Mouse (Mus musculus): ENCODE results near the gene Elovl3. TPM values are rescaled to one million over a fixed set of nuclear protein-coding genes. Genes with fewer than 3 reads are reported as not detected.

Gene Elovl3
- polyA plus RNA-seq, 1 experiment = 0.37 TPM

GRCm38 (mm10) chr19:46110214-46110613, 21.5 kb upstream of the Elovl3 start:
- no peak overlapping the region for H3ac ChIP-seq (ENCODE audit: control insufficient read depth, insufficient read length, low read depth)
- H3K4me3 ChIP-seq (ENCODE audit: insufficient read depth, poor library complexity, severe bottlenecking) = no peak overlapping the region
- peaks cover 9% of the 10 kb centered on the region for H3K27me3 ChIP-seq (ENCODE audit: control insufficient read depth, insufficient read depth, insufficient read length)
- TF ChIP-seq CEBPB (IDR thresholded peaks at IDR 0.05; ENCODE audit: low read depth) (no peak), USF1 (IDR thresholded peaks at IDR 0.05; ENCODE audit: low read depth) (no peak), FOSL1 (IDR thresholded peaks at IDR 0.05; ENCODE audit: insufficient read depth, low read length, poor library complexity, severe bottlenecking) (no peak), MYOD1 (IDR thresholded peaks at IDR 0.05; ENCODE audit: control insufficient read depth, insufficient read length, low read depth) (no peak), MAX (IDR thresholded peaks at IDR 0.05) (no peak), CTCF (IDR thresholded peaks at IDR 0.05; ENCODE audit: control insufficient read depth, insufficient read depth, insufficient read length) (no peak), MYOG (IDR thresholded peaks at IDR 0.05; ENCODE audit: control insufficient read depth, extremely low read depth, insufficient read length) (no peak)
- no peaks in the 10 kb centered on the region for H3K79me2 ChIP-seq (ENCODE audit: control insufficient read depth, insufficient read depth)
- H3K36me3 ChIP-seq (ENCODE audit: control insufficient read depth, insufficient read depth) = no peaks in the 10 kb centered on the region
- no peaks in the 10 kb centered on the region for H3K79me3 ChIP-seq (ENCODE audit: low read depth)

- H3K36me3 ChIP-seq (ENCODE audit: control insufficient read depth, insufficient read depth) = no peaks in the 10 kb centered on the region
- no peak for TF ChIP-seq CTCF (IDR thresholded peaks at IDR 0.05; ENCODE audit: control insufficient read depth, insufficient read depth, insufficient read length)
- TF ChIP-seq MYOG (IDR thresholded peaks at IDR 0.05; ENCODE audit: control insufficient read depth, extremely low read depth, insufficient read length) = no peak
- TF ChIP-seq MAX (IDR thresholded peaks at IDR 0.05) = no peak
- TF ChIP-seq CEBPB (IDR thresholded peaks at IDR 0.05; ENCODE audit: low read depth) = no peak
- TF ChIP-seq MYOD1 (IDR thresholded peaks at IDR 0.05; ENCODE audit: control insufficient read depth, insufficient read length, low read depth) = no peak
- no peak for TF ChIP-seq USF1 (IDR thresholded peaks at IDR 0.05; ENCODE audit: low read depth)
- TF ChIP-seq FOSL1 (IDR thresholded peaks at IDR 0.05; ENCODE audit: insufficient read depth, low read length, poor library complexity, severe bottlenecking) = no peak
- H3K27me3 ChIP-seq (ENCODE audit: control insufficient read depth, insufficient read depth, insufficient read length) = peaks cover 6% of the 10 kb centered on the region
- H3K79me3 ChIP-seq (ENCODE audit: low read depth) = no peaks in the 10 kb centered on the region
- H3K79me2 ChIP-seq (ENCODE audit: control insufficient read depth, insufficient read depth) = no peaks in the 10 kb centered on the region
- no peak overlapping the region for H3K4me3 ChIP-seq (ENCODE audit: insufficient read depth, poor library complexity, severe bottlenecking)
- H3ac ChIP-seq (ENCODE audit: control insufficient read depth, insufficient read length, low read depth) = no peak overlapping the region
These were observed 20.9 kb upstream of the Elovl3 start for GRCm38 (mm10) chr19:46110781-46111180.

- Histone ChIP-seq H3K4me3 (ENCODE audit: insufficient read depth, poor library complexity, severe bottlenecking) (no peak overlapping the region), H3K79me2 (ENCODE audit: control insufficient read depth, insufficient read depth) (no peaks in the 10 kb centered on the region), H3K27me3 (ENCODE audit: control insufficient read depth, insufficient read depth, insufficient read length) (peaks cover 6% of the 10 kb centered on the region), H3ac (ENCODE audit: control insufficient read depth, insufficient read length, low read depth) (no peak overlapping the region), H3K36me3 (ENCODE audit: control insufficient read depth, insufficient read depth) (no peaks in the 10 kb centered on the region), H3K79me3 (ENCODE audit: low read depth) (no peaks in the 10 kb centered on the region)
- TF ChIP-seq MYOG (IDR thresholded peaks at IDR 0.05; ENCODE audit: control insufficient read depth, extremely low read depth, insufficient read length) (no peak), CEBPB (IDR thresholded peaks at IDR 0.05; ENCODE audit: low read depth) (no peak), MYOD1 (IDR thresholded peaks at IDR 0.05; ENCODE audit: control insufficient read depth, insufficient read length, low read depth) (no peak), FOSL1 (IDR thresholded peaks at IDR 0.05; ENCODE audit: insufficient read depth, low read length, poor library complexity, severe bottlenecking) (no peak), MAX (IDR thresholded peaks at IDR 0.05) (no peak)
These were observed 17.1 kb upstream of the Elovl3 start for GRCm38 (mm10) chr19:46114617-46115016.

GRCm38 (mm10) chr19:46119458-46119857, 12.2 kb upstream of the Elovl3 start:
- Histone ChIP-seq H3K27me3 (ENCODE audit: control insufficient read depth, insufficient read depth, insufficient read length) (peaks cover 3% of the 10 kb centered on the region), H3K36me3 (ENCODE audit: control insufficient read depth, insufficient read depth) (no peaks in the 10 kb centered on the region), H3ac (ENCODE audit: control insufficient read depth, insufficient read length, low read depth) (no peak overlapping the region), H3K79me2 (ENCODE audit: control insufficient read depth, insufficient read depth) (no peaks in the 10 kb centered on the region), H3K4me3 (ENCODE audit: insufficient read depth, poor library complexity, severe bottlenecking) (no peak overlapping the region), H3K79me3 (ENCODE audit: low read depth) (no peaks in the 10 kb centered on the region)
- TF ChIP-seq CEBPB (IDR thresholded peaks at IDR 0.05; ENCODE audit: low read depth) (no peak), MYOD1 (IDR thresholded peaks at IDR 0.05; ENCODE audit: control insufficient read depth, insufficient read length, low read depth) (no peak), MAX (IDR thresholded peaks at IDR 0.05) (no peak), CTCF (IDR thresholded peaks at IDR 0.05; ENCODE audit: control insufficient read depth, insufficient read depth, insufficient read length) (no peak), MYOG (IDR thresholded peaks at IDR 0.05; ENCODE audit: control insufficient read depth, extremely low read depth, insufficient read length) (no peak), FOSL1 (IDR thresholded peaks at IDR 0.05; ENCODE audit: insufficient read depth, low read length, poor library complexity, severe bottlenecking) (no peak), USF1 (IDR thresholded peaks at IDR 0.05; ENCODE audit: low read depth) (no peak)

GRCm38 (mm10) chr19:46120872-46121271, 10.8 kb upstream of the Elovl3 start:
- no peaks in the 10 kb centered on the region for H3K79me2 ChIP-seq (ENCODE audit: control insufficient read depth, insufficient read depth)
- H3K4me3 ChIP-seq (ENCODE audit: insufficient read depth, poor library complexity, severe bottlenecking) = no peak overlapping the region
- TF ChIP-seq MAX (IDR thresholded peaks at IDR 0.05) (no peak), MYOD1 (IDR thresholded peaks at IDR 0.05; ENCODE audit: control insufficient read depth, insufficient read length, low read depth) (no peak), FOSL1 (IDR thresholded peaks at IDR 0.05; ENCODE audit: insufficient read depth, low read length, poor library complexity, severe bottlenecking) (no peak), CEBPB (IDR thresholded peaks at IDR 0.05; ENCODE audit: low read depth) (no peak)
- H3ac ChIP-seq (ENCODE audit: control insufficient read depth, insufficient read length, low read depth) = no peak overlapping the region
- no peaks in the 10 kb centered on the region for H3K79me3 ChIP-seq (ENCODE audit: low read depth)
- no peaks in the 10 kb centered on the region for H3K36me3 ChIP-seq (ENCODE audit: control insufficient read depth, insufficient read depth)
- peaks cover 3% of the 10 kb centered on the region for H3K27me3 ChIP-seq (ENCODE audit: control insufficient read depth, insufficient read depth, insufficient read length)

GRCm38 (mm10) chr19:46123876-46124275, 7.8 kb upstream of the Elovl3 start:
- H3K36me3 ChIP-seq (ENCODE audit: control insufficient read depth, insufficient read depth) = no peaks in the 10 kb centered on the region
- TF ChIP-seq CTCF (IDR thresholded peaks at IDR 0.05; ENCODE audit: control insufficient read depth, insufficient read depth, insufficient read length) (no peak), FOSL1 (IDR thresholded peaks at IDR 0.05; ENCODE audit: insufficient read depth, low read length, poor library complexity, severe bottlenecking) (no peak)
- no peak overlapping the region for H3ac ChIP-seq (ENCODE audit: control insufficient read depth, insufficient read length, low read depth)
- no peaks in the 10 kb centered on the region for H3K79me2 ChIP-seq (ENCODE audit: control insufficient read depth, insufficient read depth)
- H3K27me3 ChIP-seq (ENCODE audit: control insufficient read depth, insufficient read depth, insufficient read length) = peaks cover 3% of the 10 kb centered on the region
- H3K79me3 ChIP-seq (ENCODE audit: low read depth) = no peaks in the 10 kb centered on the region
- no peak overlapping the region for H3K4me3 ChIP-seq (ENCODE audit: insufficient read depth, poor library complexity, severe bottlenecking)

Measured in C2C12 (cell line).